Mouse (Mus musculus): ENCODE data around the gene Mex3b.
A peak's percentile ranks its signal among the peaks of the same experiment; 100 is the strongest.

The Mex3b gene

GRCm38 (mm10) chr7:82866486-82867270, 455 bp upstream of the Mex3b start:
- peak; percentile 95 for DNase-seq (ENCODE audit: low spot score)

- peak; percentile 36 for DNase-seq (ENCODE audit: low spot score)
Measured at GRCm38 (mm10) chr7:82868309-82869230, 1.4 kb downstream of the Mex3b start.

GRCm38 (mm10) chr7:82869231-82870147, 2.4 kb downstream of the Mex3b start:
- DNase-seq (ENCODE audit: low spot score) = peak; percentile 65

- no peak for DNase-seq (ENCODE audit: low spot score)
Measured at GRCm38 (mm10) chr7:82870148-82870513, 3.0 kb downstream of the Mex3b start.

GRCm38 (mm10) chr7:82876551-82876950, 9.4 kb downstream of the Mex3b start:
- no peak for DNase-seq (ENCODE audit: low spot score)

- DNase-seq (ENCODE audit: low spot score) = no peak
Measured at GRCm38 (mm10) chr7:82880016-82880415, 12.9 kb downstream of the Mex3b start.

GRCm38 (mm10) chr7:82880700-82881099, 13.6 kb downstream of the Mex3b start:
- DNase-seq (ENCODE audit: low spot score) = no peak

GRCm38 (mm10) chr7:82890317-82890850, 23.3 kb downstream of the Mex3b start:
- no peak for DNase-seq (ENCODE audit: low spot score)

GRCm38 (mm10) chr7:82890875-82891515, 23.9 kb downstream of the Mex3b start:
- peak; percentile 16 for DNase-seq (ENCODE audit: low spot score)

- no peak for DNase-seq (ENCODE audit: low spot score)
Measured at GRCm38 (mm10) chr7:82894366-82894765, 27.2 kb downstream of the Mex3b start.

GRCm38 (mm10) chr7:82895606-82896005, 28.5 kb downstream of the Mex3b start:
- DNase-seq (ENCODE audit: low spot score) = no peak

- no peak for DNase-seq (ENCODE audit: low spot score)
Measured at GRCm38 (mm10) chr7:82896750-82897149, 29.6 kb downstream of the Mex3b start.

- DNase-seq (ENCODE audit: low spot score) = no peak
Measured at GRCm38 (mm10) chr7:82899459-82900297, 32.5 kb downstream of the Mex3b start.

- DNase-seq (ENCODE audit: low spot score) = peak; percentile 10
Measured at GRCm38 (mm10) chr7:82903006-82903405, 35.9 kb downstream of the Mex3b start.

GRCm38 (mm10) chr7:82905527-82905926, 38.4 kb downstream of the Mex3b start:
- no peak for DNase-seq (ENCODE audit: low spot score)

- no peak for DNase-seq (ENCODE audit: low spot score)
Measured at GRCm38 (mm10) chr7:82907081-82907480, 39.9 kb downstream of the Mex3b start.

GRCm38 (mm10) chr7:82910536-82911384, 43.6 kb downstream of the Mex3b start:
- DNase-seq (ENCODE audit: low spot score) = no peak

GRCm38 (mm10) chr7:82911501-82911900, 44.4 kb downstream of the Mex3b start:
- DNase-seq (ENCODE audit: low spot score) = no peak

- DNase-seq (ENCODE audit: low spot score) = no peak
Measured at GRCm38 (mm10) chr7:82914297-82914696, 47.2 kb downstream of the Mex3b start.
